Mouse (Mus musculus): ENCODE results near the gene Hoxb5. TPM values are rescaled to one million over a fixed set of nuclear protein-coding genes. Genes with fewer than 3 reads are reported as not detected.

Gene Hoxb5
- polyA plus RNA-seq, 1 experiment from 2014 or later: 157 TPM

DNA sequence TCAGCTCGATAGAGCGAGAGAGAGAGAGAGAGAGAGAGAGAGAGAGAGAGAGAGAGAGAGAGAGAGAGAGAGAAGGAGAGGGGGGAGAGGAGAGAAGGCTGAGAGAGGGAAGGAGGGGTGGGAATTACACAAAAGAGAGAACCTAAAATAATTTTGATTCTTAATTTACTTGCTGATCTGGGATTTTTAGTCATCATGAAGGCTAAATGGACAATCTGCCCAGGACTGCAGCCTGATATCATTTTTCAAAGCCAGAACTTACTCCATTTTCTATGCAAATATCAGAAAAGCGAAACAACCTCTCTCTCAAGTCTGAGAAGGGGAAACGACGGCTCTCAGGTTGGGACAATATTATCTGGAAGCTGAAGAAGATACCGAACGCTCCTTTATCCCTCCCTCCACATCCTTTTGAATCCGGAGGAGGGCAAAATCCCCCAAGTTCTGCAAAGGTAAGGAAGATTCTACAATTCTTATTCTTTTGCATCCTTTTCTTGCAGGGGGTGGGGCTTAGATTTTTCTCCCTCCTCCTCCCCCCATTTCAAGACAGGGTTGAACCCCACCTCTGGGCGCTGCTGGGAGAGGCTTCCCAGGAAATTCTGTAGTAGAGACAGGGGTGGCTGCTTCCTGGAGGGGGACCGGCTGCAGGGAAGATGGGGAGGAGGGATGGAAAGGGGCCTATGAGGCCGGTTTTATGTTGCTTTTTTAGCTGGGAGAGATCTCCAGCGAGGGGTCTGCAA is 10.4 kb upstream of the Hoxb5 start:
- Histone ChIP-seq H3K9ac (peak overlapping the region; percentile 97), H3K27ac (peak overlapping the region; percentile 77; the same call in 1 of the 2 replicates), H3K4me1 (replicated peaks; ENCODE audit: control insufficient read depth, insufficient read depth, low read length) (no peaks in the 10 kb centered on the region), H3K9me3 (ENCODE audit: control insufficient read depth, low read length) (no peaks in the 10 kb centered on the region), H3K27me3 (ENCODE audit: control insufficient read depth, insufficient read depth, low read length) (peaks cover 98% of the 10 kb centered on the region), H3K4me3 (replicated peaks; ENCODE audit: low read length) (peak overlapping the region; percentile 48), H3K36me3 (replicated peaks; ENCODE audit: control insufficient read depth, insufficient read depth) (no peaks in the 10 kb centered on the region), H3K4me2 (replicated peaks) (no peak overlapping the region)
- WGBS: 4% methylated on average over 12 of the region's 12 CpGs
- no peak for DNase-seq (ENCODE audit: low spot score)
- no peak for ATAC-seq (ENCODE audit: low FRiP score)

DNA sequence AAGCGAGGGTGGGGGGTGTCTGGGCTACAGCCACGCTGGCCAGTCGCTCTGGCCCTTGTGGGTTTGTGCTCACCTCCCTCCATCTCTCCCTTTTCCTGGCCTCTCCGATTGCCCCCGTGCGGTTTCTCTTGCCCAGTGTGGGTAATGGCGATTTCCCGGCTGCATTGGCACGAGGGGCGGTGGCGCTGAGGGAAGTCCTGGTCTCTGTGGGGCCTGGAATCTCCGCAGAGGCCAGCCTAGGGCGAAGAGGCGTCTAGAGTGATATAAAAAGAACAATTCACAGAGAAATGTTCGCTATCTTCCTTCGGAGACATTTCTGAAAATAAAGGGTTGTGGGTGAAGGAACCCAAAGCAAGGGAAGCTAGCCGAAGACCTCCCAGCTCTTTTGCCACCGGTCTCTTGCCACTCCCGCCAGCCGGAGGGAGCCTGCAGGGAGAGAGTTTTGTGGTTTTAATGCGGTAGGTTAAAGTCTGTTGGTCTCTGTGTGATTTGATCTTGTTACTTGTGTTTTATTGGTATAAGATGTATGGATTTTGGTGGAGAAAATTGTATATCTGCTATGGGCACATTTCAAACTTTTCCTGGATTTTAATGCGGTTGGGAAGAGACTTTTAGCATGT is 9.7 kb upstream of the Hoxb5 start:
- H3K9ac ChIP-seq: peak overlapping the region; percentile 97
- no peaks in the 10 kb centered on the region for H3K36me3 ChIP-seq (replicated peaks; ENCODE audit: control insufficient read depth, insufficient read depth)
- ATAC-seq (ENCODE audit: low FRiP score) (no peak), DNase-seq (ENCODE audit: low spot score) (no peak)
- peak overlapping the region; percentile 48 for H3K4me3 ChIP-seq (replicated peaks; ENCODE audit: low read length)
- no peaks in the 10 kb centered on the region for H3K4me1 ChIP-seq (replicated peaks; ENCODE audit: control insufficient read depth, insufficient read depth, low read length)
- peaks cover 97% of the 10 kb centered on the region for H3K27me3 ChIP-seq (ENCODE audit: control insufficient read depth, insufficient read depth, low read length)
- H3K9me3 ChIP-seq (ENCODE audit: control insufficient read depth, low read length): no peaks in the 10 kb centered on the region
- H3K4me2 ChIP-seq (replicated peaks): no peak overlapping the region
- peak overlapping the region; percentile 77; the same call in 1 of the 2 replicates for H3K27ac ChIP-seq
- 4% methylated on average over 22 of the region's 22 CpGs for WGBS

DNA sequence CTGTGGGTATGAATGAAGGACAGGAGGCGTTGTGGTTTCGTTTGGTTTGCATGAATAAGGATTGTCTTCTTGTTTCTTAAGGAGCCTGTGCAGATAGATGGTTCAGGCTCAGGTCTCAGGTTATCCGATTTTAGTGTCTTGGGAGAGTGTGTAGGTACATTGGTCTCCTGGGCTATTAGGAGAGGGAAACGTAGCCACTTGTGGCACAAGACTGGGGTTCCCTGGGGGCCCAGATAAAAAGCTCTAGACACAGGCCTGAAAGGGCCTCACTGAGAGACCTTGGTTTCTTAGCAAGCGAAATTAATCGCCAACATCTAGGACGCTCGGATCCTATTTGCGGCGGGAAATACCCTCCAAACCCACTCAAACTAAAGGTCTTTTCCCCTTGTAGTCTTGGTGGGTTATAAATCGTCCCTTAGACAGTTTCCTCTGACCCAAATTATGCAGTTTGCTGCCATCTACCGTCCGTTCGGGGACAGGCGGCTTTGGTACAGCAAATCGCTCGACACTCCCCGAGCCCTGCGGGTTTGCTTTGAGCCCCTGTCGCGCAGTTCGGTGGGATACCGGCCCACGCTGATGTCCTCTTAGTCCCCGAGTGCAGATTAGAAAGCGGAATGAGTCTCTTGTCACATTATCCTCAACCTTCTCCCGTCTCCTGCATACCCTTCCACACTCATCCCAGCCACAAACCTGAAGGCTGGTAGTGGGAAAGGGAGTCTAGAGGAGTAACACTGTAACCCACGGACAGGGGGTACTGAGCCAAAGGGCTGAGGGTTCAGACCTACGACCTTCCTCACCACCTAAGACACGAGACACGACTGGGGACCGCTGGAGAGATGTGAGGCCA is 8.7 kb upstream of the Hoxb5 start:
- peak overlapping the region; percentile 48 for H3K4me3 ChIP-seq (replicated peaks; ENCODE audit: low read length)
- H3K9me3 ChIP-seq (ENCODE audit: control insufficient read depth, low read length): no peaks in the 10 kb centered on the region
- under 1% methylated on average over 32 of the region's 32 CpGs for WGBS
- peak overlapping the region; percentile 33 for H3K4me2 ChIP-seq (replicated peaks)
- DNase-seq (ENCODE audit: low spot score): peak; percentile 83
- ATAC-seq (ENCODE audit: low FRiP score): peak; percentile 48; the same call in 1 of the 2 replicates
- no peaks in the 10 kb centered on the region for H3K36me3 ChIP-seq (replicated peaks; ENCODE audit: control insufficient read depth, insufficient read depth)
- H3K27me3 ChIP-seq (ENCODE audit: control insufficient read depth, insufficient read depth, low read length): peaks cover 94% of the 10 kb centered on the region
- peak overlapping the region; percentile 77 for H3K27ac ChIP-seq
- peak overlapping the region; percentile 97 for H3K9ac ChIP-seq
- no peaks in the 10 kb centered on the region for H3K4me1 ChIP-seq (replicated peaks; ENCODE audit: control insufficient read depth, insufficient read depth, low read length)

DNA sequence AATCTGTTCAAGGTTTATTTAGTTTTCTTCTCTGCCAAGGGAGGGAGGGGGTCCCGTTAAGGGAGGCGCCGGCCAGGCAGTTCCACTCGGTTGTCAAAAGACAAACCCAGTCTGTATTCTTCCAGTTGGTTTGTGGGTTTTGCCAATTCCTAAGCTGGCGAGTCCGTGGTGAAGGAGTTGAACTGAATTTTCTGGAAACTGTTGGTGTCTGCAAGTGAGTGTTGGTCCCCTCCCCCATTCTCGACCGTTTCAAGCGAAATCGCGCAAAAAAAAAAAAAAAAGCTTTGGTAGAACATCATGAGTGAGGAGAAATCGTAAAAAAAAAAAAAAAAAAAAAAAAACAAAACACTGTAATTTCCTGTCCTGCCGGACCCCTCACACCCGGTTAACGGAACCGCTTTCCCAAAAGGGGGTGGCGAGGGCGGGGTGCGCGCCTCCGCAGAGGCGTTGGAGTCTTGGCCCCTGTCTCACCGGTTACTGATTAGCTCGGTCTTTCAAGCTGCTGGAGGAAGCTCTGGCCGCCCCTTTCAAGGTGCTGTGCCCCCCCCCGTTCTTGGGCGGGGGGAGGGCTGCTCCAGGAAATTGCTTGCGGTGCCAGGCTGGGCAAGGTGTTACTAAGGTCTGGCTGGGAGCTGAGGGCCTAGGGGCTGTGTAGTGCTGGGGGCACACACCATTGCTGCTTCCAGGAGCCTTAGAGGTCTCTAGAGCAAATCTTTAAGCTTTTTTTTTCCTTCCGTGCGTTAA is 7.9 kb upstream of the Hoxb5 start:
- peak overlapping the region; percentile 85 for H3K27ac ChIP-seq
- peak overlapping the region; percentile 97 for H3K9ac ChIP-seq
- H3K36me3 ChIP-seq (replicated peaks; ENCODE audit: control insufficient read depth, insufficient read depth): no peaks in the 10 kb centered on the region
- 2% methylated on average over 29 of the region's 30 CpGs for WGBS
- H3K4me2 ChIP-seq (replicated peaks): peak overlapping the region; percentile 77
- DNase-seq (ENCODE audit: low spot score) (no peak), ATAC-seq (ENCODE audit: low FRiP score) (no peak)
- H3K27me3 ChIP-seq (ENCODE audit: control insufficient read depth, insufficient read depth, low read length): peaks cover 94% of the 10 kb centered on the region
- H3K4me1 ChIP-seq (replicated peaks; ENCODE audit: control insufficient read depth, insufficient read depth, low read length): no peaks in the 10 kb centered on the region
- H3K9me3 ChIP-seq (ENCODE audit: control insufficient read depth, low read length): no peaks in the 10 kb centered on the region
- H3K4me3 ChIP-seq (replicated peaks; ENCODE audit: low read length): peak overlapping the region; percentile 48

DNA sequence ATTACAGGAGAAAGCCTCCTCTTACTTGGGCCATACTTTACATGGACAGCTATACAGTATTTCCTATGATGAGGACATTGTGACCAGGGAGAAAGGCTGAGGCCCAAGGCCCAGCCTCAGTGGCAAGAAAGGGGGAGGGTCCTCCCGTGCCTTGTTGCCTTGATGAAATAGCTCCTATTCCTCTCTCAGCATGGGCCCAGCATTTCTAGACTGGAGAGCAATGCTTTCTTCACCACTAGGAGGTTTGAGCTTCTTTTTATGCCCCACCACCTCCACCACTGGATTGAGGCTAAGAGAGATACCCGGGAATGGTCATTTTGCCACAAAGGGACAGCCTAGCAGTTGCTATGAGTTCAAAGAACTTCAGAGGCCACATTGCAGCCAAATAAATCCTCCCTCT is 6.1 kb upstream of the Hoxb5 start:
- ATAC-seq (ENCODE audit: low FRiP score): no peak
- Histone ChIP-seq H3K4me3 (replicated peaks; ENCODE audit: low read length) (peak overlapping the region; percentile 48), H3K4me2 (replicated peaks) (peak overlapping the region; percentile 77), H3K9ac (peak overlapping the region; percentile 97), H3K27ac (peak overlapping the region; percentile 85; the same call in 1 of the 2 replicates), H3K4me1 (replicated peaks; ENCODE audit: control insufficient read depth, insufficient read depth, low read length) (no peaks in the 10 kb centered on the region), H3K36me3 (replicated peaks; ENCODE audit: control insufficient read depth, insufficient read depth) (no peaks in the 10 kb centered on the region), H3K27me3 (ENCODE audit: control insufficient read depth, insufficient read depth, low read length) (peaks cover 95% of the 10 kb centered on the region), H3K9me3 (ENCODE audit: control insufficient read depth, low read length) (no peaks in the 10 kb centered on the region)
- DNase-seq (ENCODE audit: low spot score): no peak
- 3% methylated on average over 2 of the region's 2 CpGs for WGBS

DNA sequence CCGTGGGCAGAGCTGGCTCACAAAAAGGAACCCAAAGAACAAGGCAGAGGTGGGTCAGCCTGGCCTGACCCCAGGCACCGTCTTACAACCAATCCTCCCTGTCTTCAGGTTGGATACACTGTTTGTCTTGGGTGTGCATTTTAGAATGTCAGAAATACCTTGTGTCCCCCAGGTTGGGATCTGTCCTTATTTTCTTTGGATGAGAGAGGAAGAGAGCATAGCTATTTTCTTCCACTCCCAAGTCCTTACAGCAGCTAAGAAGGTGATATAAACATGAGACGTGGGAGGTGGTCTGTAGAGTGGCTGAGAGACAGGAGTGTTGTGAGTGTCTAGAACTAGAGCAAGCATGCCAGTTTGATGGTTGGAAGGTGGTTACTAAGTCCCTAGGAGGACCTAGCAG is 5.7 kb upstream of the Hoxb5 start:
- no peak for DNase-seq (ENCODE audit: low spot score)
- H3K27me3 ChIP-seq (ENCODE audit: control insufficient read depth, insufficient read depth, low read length): peaks cover 93% of the 10 kb centered on the region
- no peaks in the 10 kb centered on the region for H3K36me3 ChIP-seq (replicated peaks; ENCODE audit: control insufficient read depth, insufficient read depth)
- H3K4me3 ChIP-seq (replicated peaks; ENCODE audit: low read length): peak overlapping the region; percentile 48
- H3K4me1 ChIP-seq (replicated peaks; ENCODE audit: control insufficient read depth, insufficient read depth, low read length): no peaks in the 10 kb centered on the region
- peak overlapping the region; percentile 77 for H3K4me2 ChIP-seq (replicated peaks)
- peak overlapping the region; percentile 85; the same call in 1 of the 2 replicates for H3K27ac ChIP-seq
- 2% methylated on average over 3 of the region's 3 CpGs for WGBS
- no peaks in the 10 kb centered on the region for H3K9me3 ChIP-seq (ENCODE audit: control insufficient read depth, low read length)
- no peak for ATAC-seq (ENCODE audit: low FRiP score)
- peak overlapping the region; percentile 97 for H3K9ac ChIP-seq

DNA sequence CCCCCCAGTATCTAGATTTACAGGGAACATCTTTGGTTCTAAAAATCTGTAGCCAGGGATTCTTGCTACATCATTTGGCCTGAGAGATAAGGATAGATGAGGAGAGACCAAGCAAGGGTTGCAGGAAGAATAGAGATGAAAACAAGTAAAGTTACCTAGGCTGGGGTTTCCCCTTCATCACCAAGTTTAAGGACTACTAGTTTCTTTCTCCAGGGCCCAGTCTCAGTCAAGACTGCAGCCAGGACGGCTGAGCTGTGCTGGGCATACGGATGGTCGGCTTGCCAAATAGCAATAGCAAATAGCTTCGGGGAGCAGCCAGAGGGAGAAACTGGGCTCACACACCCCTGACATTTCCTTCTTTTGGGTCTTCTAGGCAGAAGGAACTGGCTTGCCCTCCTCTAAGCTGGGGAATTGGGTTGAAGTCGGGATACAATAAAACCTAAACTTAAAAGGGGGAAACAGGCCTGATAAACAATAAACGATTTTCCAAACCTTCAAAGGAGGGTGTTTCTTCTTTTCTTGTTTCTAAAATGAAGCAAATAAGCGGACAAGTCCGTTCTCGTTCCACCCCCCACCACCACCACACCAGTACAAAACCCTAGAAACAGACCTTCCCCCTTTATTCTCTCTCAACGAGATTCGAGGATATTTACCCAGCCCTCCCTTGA is 5.0 kb upstream of the Hoxb5 start:
- peak overlapping the region; percentile 48 for H3K4me3 ChIP-seq (replicated peaks; ENCODE audit: low read length)
- no peak for DNase-seq (ENCODE audit: low spot score)
- H3K27me3 ChIP-seq (ENCODE audit: control insufficient read depth, insufficient read depth, low read length): peaks cover 93% of the 10 kb centered on the region
- no peaks in the 10 kb centered on the region for H3K4me1 ChIP-seq (replicated peaks; ENCODE audit: control insufficient read depth, insufficient read depth, low read length)
- peak overlapping the region; percentile 77 for H3K4me2 ChIP-seq (replicated peaks)
- 2% methylated on average over 11 of the region's 11 CpGs for WGBS
- no peaks in the 10 kb centered on the region for H3K9me3 ChIP-seq (ENCODE audit: control insufficient read depth, low read length)
- peak overlapping the region; percentile 97 for H3K9ac ChIP-seq
- no peak for ATAC-seq (ENCODE audit: low FRiP score)
- H3K27ac ChIP-seq: peak overlapping the region; percentile 85
- no peaks in the 10 kb centered on the region for H3K36me3 ChIP-seq (replicated peaks; ENCODE audit: control insufficient read depth, insufficient read depth)

DNA sequence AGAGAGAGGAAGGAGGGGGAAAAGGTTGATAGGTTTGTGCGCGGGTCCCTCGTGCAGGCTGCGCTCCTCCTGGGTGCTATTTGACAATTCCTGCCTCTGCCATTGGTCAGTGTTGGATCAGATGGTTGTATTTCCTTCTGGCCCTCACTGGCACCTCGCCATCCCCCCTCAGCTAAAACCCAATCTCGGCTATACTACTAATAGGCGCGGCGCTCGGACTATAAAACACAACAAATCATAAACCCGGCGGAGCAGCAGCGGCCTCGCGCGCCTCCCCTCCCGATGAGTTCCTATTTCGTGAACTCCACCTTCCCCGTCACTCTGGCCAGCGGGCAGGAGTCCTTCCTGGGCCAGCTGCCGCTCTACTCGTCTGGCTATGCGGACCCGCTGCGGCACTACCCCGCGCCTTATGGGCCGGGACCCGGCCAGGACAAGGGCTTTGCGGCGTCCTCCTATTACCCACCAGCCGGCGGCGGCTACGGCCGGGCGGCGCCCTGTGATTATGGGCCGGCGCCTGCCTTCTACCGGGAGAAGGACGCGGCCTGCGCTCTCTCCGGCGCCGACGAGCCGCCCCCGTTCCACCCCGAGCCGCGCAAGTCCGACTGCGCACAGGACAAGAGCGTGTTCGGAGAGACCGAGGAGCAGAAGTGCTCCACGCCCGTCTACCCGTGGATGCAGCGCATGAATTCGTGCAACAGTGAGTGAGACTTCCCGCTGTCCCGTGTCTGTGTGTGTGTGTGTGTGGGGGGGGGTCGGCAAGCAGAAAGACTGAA is 4.1 kb upstream of the Hoxb5 start:
- Histone ChIP-seq H3K4me1 (replicated peaks; ENCODE audit: control insufficient read depth, insufficient read depth, low read length) (no peaks in the 10 kb centered on the region), H3K4me3 (replicated peaks; ENCODE audit: low read length) (peak overlapping the region; percentile 48), H3K9me3 (ENCODE audit: control insufficient read depth, low read length) (no peaks in the 10 kb centered on the region), H3K27me3 (ENCODE audit: control insufficient read depth, insufficient read depth, low read length) (peaks cover 92% of the 10 kb centered on the region), H3K27ac (peak overlapping the region; percentile 85), H3K4me2 (replicated peaks) (peak overlapping the region; percentile 77), H3K9ac (peak overlapping the region; percentile 97), H3K36me3 (replicated peaks; ENCODE audit: control insufficient read depth, insufficient read depth) (no peaks in the 10 kb centered on the region)
- peak; percentile 44 for DNase-seq (ENCODE audit: low spot score)
- under 1% methylated on average over 66 of the region's 66 CpGs for WGBS
- ATAC-seq (ENCODE audit: low FRiP score): no peak
